Mouse (Mus musculus) megakaryocyte, adult 5-6 weeks (primary cell): ENCODE measurements around the gene Ube2ql1. TPM values are rescaled to one million over a fixed set of nuclear protein-coding genes. Genes with fewer than 3 reads are reported as not detected.

Experiments used
- ATAC-seq: 2 replicates; pipeline ENCODE4 v1.8.0; 2016; ENCODE audit warnings: mild to moderate bottlenecking, inconsistent platforms; ENCODE audit not compliant: poor library complexity, severe bottlenecking
- total RNA-seq, 2 experiments: library from RNA; stranded (forward) in 1 of 2; stranded (reverse) in 1 of 2; fragments of 153-499, 151-499 nt in 1 of 2; fragments of 221-1000, 200-1000 nt in 1 of 2; gene quantifications; 2 replicates each; pipeline versions ENCODE4 v1.2.3 to v1.2.4; 2015 to 2017

Gene Ube2ql1
- total RNA-seq (2015) (not detected in 2 replicates), total RNA-seq (2017) (not detected in 2 replicates)

GRCm38 (mm10) chr13:69739759-69740135 is at the start of gene Ube2ql1:
Gene Ube2ql1 (minus strand): TSS chr13:69739889.
- ATAC-seq, result peak; percentile 60; the same call in 1 of the 2 replicates

DNA sequence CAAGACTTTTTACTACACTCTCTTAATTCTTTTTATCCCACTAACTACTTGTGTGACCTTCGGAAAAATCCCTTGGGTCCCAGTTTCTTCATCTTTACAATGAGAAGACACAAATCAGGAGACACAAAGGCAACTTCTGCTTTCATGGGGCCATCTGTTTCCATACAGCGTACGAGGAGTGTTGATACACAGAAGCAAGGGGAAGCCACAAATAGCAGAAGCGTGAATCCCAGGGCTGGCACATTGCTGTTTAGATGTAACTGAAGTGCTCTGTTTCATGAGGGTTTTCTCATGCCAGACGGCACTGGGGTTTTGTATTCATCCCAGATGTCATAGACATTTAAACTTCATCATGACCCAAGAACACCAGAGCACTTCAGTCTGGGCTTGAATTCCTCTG is 49.0 kb upstream of the Ube2ql1 start:
- ATAC-seq, result peak; percentile 87

DNA sequence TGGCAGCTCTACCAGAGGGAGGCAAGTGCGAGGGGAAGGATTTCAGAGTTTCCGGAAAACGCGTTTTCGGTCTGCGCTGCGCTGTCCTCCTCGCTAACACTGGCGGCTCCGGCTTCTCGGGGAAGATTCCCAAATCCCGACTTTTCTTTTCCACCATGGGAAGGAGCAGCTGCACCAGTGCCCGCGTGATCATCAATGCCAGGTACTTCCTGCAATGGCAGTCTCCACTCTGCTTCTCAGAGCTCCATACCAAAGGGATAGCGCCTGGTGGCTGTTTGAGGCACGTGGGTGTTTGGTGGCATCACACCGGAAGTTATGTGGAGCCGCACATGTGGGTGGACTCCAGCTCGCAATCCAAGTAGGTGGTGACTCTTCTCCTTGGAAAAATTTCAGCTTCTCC is 38.5 kb upstream of the Ube2ql1 start:
- no peak for ATAC-seq

DNA sequence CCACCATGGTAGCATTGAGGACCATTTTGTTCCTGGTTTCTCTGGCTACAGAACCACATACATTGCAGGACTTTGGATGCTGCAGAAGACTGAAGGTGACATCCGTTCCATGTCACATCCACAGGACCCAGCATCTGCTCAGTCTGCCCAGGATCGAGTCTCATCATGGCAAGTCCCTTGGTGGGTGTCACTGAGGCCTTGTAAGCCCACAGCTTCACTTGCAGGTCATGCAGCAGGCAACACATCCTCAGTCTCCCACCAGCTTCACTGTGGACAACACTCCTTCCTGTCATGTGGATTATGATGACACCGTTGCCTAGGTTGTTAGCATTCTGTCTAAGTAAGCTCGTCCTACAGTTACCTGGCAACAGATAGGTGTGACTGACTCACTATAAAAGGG is 32.7 kb upstream of the Ube2ql1 start:
- ATAC-seq, result no peak

DNA sequence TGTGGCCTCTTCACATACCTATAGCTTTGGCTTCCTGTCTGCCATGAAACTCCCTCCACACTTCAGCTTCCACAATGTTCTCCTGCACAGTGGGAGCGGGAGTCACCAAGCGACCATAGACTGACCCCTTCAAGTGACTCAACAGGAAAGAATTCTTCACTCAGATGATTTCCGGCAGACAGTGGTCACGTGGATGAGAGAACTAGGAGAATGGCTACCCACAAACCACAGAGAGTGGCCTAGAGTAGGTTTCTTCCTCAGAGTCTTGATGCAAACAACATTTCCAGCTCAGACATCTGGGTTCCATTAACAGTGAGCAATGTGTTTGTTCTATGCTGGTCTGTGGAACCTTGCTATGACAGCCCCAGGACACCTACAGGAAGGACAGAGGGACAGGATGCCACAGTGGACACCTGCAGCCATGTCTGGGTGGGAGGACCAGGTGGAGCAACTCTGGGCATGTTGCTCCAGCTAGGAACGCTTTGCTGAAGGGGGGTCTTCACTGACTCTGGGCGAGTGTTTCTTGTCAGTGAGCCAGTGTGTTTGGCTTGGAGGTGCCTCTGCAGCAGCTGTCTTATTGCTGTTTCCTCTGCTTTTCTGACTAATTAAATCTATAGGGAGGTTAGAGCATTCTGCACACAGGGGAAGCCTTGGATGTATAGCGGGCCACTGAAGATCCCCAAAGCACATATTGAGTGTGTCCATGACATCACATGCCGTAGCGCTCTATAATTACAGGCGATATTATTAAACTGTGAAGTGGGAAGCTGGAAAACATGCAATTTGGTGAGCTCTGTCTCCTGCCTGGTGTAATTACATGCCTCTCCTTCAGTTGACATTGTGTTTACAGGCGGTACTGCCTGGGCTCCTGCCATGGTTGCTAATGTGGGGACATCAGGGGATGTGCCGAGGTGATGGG is 31.1 kb upstream of the Ube2ql1 start:
- ATAC-seq, result no peak

DNA sequence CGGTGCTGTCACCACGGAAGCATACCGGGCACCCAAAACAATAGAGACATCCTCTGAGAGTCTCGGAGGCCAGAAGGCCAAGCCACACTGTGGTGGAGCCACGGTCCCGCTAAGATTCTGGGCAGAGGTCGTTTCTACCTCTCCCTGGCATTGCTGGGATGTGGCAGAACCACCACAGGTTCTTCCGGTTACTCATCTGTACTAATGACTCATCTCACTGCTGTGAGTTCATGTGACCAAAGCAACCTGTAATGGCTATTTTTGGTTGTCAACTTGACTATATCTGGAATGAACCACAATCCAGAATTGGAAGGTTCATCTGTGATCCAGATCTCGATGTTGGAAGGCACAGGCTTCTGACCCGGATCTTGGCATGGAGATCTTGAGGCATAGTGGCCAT is 28.5 kb upstream of the Ube2ql1 start:
- ATAC-seq, result no peak

DNA sequence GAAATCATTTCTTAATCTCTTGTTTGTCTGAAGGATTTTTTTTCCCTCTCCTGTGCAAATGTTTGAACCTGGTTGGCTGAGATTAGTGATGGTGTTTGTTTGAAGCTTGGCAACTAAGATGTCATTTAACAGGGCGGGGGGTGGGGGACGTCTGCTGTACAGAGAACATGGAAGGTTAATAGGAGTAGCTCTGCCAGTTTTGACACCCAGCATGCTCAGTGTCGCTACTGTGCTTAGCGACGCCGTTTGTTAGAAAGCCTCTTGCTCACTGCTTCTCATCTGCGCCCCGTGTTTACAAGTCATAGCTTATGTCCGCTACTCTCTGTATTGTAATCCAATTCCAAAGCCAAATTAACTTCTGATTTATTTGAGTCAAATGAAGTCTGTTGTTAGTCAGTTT is 25.0 kb upstream of the Ube2ql1 start:
- no peak for ATAC-seq

DNA sequence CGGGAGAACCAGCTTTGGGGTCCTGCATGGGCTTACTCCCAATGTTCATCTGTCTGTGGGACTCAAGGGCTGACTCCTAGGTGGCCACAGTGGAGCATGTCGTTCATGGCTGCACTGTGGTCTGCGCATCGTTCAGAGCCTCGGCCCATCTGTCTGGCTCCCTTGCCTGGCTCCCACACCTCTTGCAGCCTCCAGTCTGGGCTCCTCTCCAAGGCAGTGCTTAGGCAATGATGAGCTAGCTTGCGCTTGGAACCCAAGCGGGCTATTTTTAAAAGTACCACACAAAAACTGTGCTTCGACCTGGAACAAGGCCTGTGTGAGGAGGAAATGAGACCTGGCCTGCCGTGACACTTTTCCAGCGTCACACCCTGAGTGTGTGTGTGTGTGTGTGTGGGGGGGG is 21.7 kb upstream of the Ube2ql1 start:
- ATAC-seq, result no peak

DNA sequence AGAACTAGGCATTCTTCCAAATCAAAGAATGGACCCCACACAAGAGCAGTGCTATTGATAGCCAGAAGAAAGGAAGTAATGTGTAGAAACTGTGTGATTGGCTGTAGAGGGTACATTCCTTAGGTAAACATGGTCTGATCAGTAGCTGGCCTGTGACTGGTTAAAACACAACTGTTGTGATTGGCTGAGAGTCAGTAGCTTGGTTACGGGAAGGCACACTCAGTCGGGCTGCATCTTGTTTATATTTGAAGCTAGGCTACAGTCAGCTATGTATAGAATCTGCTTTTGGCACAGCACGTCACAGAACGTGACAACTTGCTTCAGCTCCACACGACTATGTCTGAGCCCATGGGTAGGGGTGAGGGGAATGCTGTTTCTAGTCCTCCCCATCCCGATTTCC is 19.3 kb upstream of the Ube2ql1 start:
- no peak for ATAC-seq

GRCm38 (mm10) chr13:69752875-69753274 is 13.2 kb upstream of the Ube2ql1 start:
- no peak for ATAC-seq

GRCm38 (mm10) chr13:69751510-69751909 is 11.8 kb upstream of the Ube2ql1 start:
- no peak for ATAC-seq

DNA sequence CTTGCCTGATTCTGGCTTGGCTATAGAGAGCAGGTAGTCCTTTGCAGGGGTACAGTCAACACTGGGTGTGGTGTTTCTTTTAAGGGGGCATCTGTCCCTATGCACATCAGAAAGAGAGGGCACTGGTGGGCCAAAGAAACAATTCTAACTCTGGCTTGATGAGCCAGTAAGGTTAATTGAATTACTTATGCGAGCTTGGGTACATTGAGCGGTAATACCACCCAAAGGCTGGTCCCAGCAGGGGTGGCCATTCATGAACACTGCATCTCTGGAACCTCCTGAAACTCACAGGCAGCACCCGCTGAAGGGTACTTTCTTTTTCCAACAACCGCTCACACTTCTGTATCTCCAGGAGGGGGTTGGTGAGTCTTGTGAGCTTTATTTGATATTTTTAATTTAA is 9.1 kb upstream of the Ube2ql1 start:
- no peak for ATAC-seq

DNA sequence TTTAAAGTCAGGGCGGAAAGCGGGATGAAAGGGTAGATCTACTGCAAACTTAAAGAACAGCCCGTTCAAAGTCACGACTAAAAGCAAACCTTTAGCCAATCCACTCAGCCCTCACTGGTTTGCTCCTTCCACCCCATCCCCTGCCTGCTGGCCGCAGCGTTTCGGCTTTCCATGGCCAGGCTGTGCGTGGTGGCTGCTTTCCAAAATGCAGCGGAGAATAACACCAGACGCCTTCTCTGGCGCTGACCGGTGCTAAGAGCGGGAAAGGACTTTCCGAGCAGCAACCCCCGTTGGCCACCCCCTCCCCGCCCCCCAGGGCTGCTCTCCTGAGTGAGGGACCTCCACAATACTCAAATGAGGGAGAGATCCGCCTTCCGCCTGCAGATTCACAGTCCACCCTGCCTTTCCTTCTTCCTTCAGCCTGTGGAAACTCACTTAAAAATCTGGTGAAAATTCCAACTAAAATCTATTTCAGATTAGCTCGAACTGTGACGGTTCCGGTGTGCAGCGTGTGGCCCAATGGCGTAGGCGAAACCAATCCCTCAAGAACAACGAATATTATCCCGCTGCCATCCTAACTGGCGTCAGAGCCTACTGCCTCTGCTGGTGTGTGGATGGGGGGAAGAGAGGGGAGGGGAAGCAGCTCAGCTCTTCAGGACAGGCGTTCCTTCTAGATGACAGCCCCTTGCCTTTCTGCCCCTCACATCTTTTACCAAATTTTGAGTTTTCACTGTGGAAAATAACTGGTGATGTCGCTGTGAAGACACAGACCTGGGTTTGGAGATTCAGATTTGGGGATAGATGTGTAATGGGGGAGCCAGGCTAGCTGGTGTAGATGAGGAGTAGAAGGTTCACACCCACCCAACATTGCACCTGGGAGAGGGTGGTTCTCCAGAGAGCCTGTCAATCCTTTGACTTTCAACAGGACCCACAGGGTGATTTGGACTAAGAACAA is 919 bp upstream of the Ube2ql1 start:
- no peak for ATAC-seq

GRCm38 (mm10) chr13:69739091-69739758 is 464 bp downstream of the Ube2ql1 start:
- no peak for ATAC-seq

DNA sequence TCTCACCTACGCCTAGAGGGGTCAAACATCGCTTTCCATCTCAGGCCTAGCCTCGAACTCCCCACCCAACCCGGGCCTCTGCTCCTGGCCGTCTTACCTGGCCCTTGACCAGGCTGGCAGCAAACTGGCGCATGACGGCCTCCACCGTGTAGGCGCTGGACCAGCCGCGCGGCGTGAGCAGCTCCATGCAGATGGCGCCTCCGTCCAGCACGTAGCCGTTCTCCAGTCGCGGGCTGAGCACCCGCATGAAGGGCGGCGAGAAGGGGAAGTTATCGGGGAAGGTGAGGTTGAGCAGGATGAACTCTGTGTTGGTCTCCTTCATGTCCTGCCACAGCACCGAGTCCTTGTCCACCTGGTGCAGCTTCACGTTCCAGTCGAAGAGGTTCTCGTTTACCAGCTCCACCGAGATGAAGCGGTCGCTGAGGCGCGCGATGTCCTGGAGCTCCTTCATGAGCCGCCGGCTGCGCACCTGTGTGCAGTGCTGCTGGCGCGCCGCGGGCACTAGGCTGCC is 1.2 kb downstream of the Ube2ql1 start:
- ATAC-seq, result no peak

GRCm38 (mm10) chr13:69737444-69738185 is 2.1 kb downstream of the Ube2ql1 start:
- ATAC-seq, result no peak

DNA sequence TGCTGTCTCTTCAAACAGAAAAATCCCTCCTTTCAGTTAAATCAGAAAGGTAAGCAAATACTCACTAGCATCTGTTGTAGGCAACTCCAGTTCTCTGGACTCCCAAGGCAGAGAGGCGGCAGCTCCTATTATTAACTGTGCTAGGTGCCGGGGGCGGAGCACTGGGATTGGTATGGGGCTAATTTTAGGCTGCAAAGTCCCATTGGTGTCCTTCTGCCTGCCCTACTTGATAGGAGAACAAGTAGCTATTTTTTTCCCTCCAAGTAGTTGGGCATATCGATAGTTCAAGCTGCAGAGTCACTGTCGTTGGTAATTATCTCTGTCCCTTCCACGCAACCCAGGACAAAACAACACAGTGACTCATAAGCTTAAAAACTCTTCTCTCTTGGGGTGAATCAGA is 7.1 kb downstream of the Ube2ql1 start:
- no peak for ATAC-seq

GRCm38 (mm10) chr13:69725376-69725775 is 14.3 kb downstream of the Ube2ql1 start:
- ATAC-seq, result no peak

DNA sequence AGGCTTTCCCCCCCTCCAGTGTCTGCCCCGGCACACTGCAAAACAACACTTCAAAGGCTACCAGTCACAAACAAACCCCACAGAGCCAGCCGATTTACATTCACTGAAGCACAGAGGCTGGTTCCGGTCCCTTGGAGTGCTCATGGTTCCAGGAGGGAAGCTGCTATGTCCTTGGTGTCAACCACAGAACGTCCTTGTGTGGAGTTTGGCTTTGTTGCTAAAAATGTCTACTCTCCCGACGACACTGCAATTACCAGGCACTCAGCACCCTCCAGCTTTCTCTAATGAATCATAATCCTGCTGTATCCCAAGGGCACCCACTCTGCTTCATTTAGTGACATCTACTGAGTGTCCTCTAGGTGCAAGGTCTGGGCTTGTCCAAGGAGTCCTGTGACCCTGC is 18.5 kb downstream of the Ube2ql1 start:
- no peak for ATAC-seq
